Mouse (Mus musculus) liver, adult 2 months (tissue): ENCODE results near the gene Kazn. TPM values are rescaled to one million over a fixed set of nuclear protein-coding genes. Genes with fewer than 3 reads are reported as not detected.

ENCODE experiments used
- DNase-seq: peaks from one replicate; pipeline ENCODE4 v3.0.0-alpha.2; 2011; ENCODE audit warnings: low read depth, low spot score; ENCODE audit errors: extremely low read depth
- H3K27ac ChIP-seq: fragments of 200-500 bp; replicated peaks from 2 replicates; pipeline ENCODE4 v1.5.1; 2012; ENCODE audit warnings: low read depth, mild to moderate bottlenecking, control low read depth, inconsistent platforms, low read length; ENCODE audit not compliant: insufficient read depth
- H3K27me3 ChIP-seq: fragments of 200-500 bp; 2 replicates; pipeline ENCODE4 v1.6.1; 2012; ENCODE audit warnings: mild to moderate bottlenecking, moderate library complexity, low read length, inconsistent platforms; ENCODE audit not compliant: control insufficient read depth, insufficient read depth
- H3K36me3 ChIP-seq: fragments of 200-500 bp; 2 replicates; pipeline ENCODE4 v1.6.1; 2012; ENCODE audit warnings: low read length, inconsistent platforms; ENCODE audit not compliant: control insufficient read depth, insufficient read depth
- H3K4me1 ChIP-seq: fragments of 200-500 bp; 2 replicates; pipeline ENCODE4 v1.6.1; 2011; ENCODE audit warnings: low read length; ENCODE audit not compliant: control insufficient read depth, insufficient read depth
- H3K4me3 ChIP-seq: fragments of 200-500 bp; 2 replicates; pipeline ENCODE4 v1.5.1; 2011; ENCODE audit warnings: low read depth, mild to moderate bottlenecking, control low read depth, low read length, moderate library complexity; ENCODE audit not compliant: insufficient read depth
- H3K79me2 ChIP-seq: fragments of 200-500 bp; 2 replicates; pipeline ENCODE4 v1.6.1; 2012; ENCODE audit warnings: inconsistent platforms, mild to moderate bottlenecking, low read length, moderate library complexity; ENCODE audit not compliant: control insufficient read depth, insufficient read depth
- H3K9ac ChIP-seq: fragments of 200-500 bp; 2 replicates; pipeline ENCODE4 v1.6.1; 2012; ENCODE audit warnings: low read depth, mild to moderate bottlenecking, control low read depth, inconsistent platforms, low read length
- CTCF ChIP-seq: fragments of 200-500 bp; IDR thresholded peaks from 2 replicates; pipeline ENCODE4 v1.5.1; 2011; ENCODE audit warnings: low read depth, low read length, control low read depth
- POLR2A ChIP-seq: fragments of 200-500 bp; IDR thresholded peaks from 2 replicates; pipeline ENCODE4 v1.6.1; 2011; ENCODE audit warnings: low read length, control low read depth; ENCODE audit not compliant: insufficient read depth; ENCODE audit errors: extremely low read depth
- WGBS: fragments of 180-500 bp; shearing (Covaris S2); methylation state at CpG from one replicate; pipeline ENCODE4 v1.1.7; 2018; 5-methylcytosine and 5-hydroxymethylcytosine counted together
- polyA plus RNA-seq: library from polyadenylated mRNA; depleted of rRNA; stranded (reverse); fragments of >200 nt; gene quantifications from 2 replicates; pipeline ENCODE4 v1.2.3, GENCODE M21; 2012
- total RNA-seq: library from RNA; depleted of rRNA; stranded (reverse); fragments of >200 nt; gene quantifications from 2 replicates; pipeline ENCODE4 v1.2.3, GENCODE M21; 2014

Kazn gene
- total and polyA plus RNA-seq, 2 experiments, result 0.37 to 1.3 TPM

DNA sequence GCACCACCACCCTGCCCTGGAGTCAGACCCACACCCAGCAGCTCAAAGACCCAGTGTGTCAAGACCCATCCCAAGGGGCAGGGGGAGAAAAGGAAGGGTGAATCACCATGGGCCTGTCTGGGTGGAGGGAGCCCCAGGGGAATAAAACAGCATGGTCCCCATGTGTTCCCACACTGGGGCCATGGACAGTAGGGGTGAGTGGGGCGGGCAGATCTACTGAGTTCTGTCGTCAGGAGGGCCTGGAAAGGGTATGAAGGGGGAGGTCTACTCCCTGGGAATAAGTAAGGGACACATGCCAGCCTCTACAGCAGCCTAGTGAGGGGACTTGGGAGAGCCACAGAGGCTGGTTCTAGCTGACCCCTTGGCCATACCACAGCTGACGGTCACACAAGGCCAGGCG lies 57.6 kb downstream of the Kazn start:
- Histone ChIP-seq H3K27me3 (no peaks in the 10 kb centered on the region), H3K79me2 (no peaks in the 10 kb centered on the region), H3K4me3 (no peak overlapping the region), H3K9ac (no peak overlapping the region), H3K4me1 (0 out of 2 replicates have a peak, but pooled peaks cover 3% of the 10 kb centered on the region), H3K27ac (no peak overlapping the region), H3K36me3 (no peaks in the 10 kb centered on the region)
- 85% methylated on average over 4 of the region's 4 CpGs for WGBS
- DNase-seq, result no peak
- TF ChIP-seq POLR2A, result no peak
- no peak for TF ChIP-seq CTCF

DNA sequence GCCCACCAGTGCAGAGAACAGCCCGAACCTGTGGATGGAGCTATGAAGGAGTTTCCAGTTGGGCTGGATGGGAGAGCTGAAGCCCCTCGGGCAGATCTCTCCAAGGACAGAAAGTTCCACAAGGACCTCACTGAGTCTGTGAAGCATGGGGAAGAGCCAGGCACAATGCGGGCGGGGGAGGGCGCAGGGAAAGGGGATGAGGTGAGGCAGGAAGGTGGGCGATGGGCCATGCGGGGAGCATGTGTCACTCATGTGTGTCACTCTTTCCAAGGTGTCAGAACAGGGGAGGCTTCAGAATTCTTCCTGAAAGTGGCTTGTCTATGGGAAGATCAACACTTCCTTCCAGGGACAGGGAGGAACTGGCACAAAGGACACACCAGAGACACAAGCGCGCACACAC lies 58.3 kb downstream of the Kazn start:
- Histone ChIP-seq H3K27me3 (no peaks in the 10 kb centered on the region), H3K79me2 (no peaks in the 10 kb centered on the region), H3K4me3 (no peak overlapping the region), H3K27ac (no peak overlapping the region), H3K36me3 (no peaks in the 10 kb centered on the region), H3K9ac (no peak overlapping the region), H3K4me1 (0 out of 2 replicates have a peak, but pooled peaks cover 3% of the 10 kb centered on the region)
- 86% methylated on average over 9 of the region's 9 CpGs for whole genome bisulfite sequencing
- DNase-seq, result no peak
- TF ChIP-seq CTCF (no peak), POLR2A (no peak)

DNA sequence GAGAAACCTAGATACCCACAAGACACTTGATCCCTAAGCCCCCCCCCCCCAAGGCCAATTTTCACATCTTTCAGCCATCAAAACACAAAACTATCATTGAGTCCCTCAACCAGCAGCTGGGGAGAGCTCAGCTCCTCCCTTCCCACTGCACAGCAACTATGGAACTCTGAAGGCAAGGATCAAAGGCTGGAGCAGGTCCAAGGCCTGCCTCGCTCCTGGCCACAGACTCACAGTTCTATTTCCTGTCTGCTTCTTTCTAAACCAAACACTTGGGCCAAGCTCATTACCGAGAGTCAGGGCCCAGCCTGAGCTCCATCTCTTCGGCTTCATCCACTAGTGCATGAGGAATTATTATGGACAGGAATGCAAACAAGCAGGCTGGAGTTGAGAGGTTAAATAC lies 58.9 kb downstream of the Kazn start:
- Histone ChIP-seq H3K36me3 (no peaks in the 10 kb centered on the region), H3K27me3 (no peaks in the 10 kb centered on the region), H3K4me3 (no peak overlapping the region), H3K4me1 (0 out of 2 replicates have a peak, but pooled peaks cover 3% of the 10 kb centered on the region), H3K9ac (no peak overlapping the region), H3K27ac (peak overlapping the region; percentile 40; the same call in 1 of the 2 replicates), H3K79me2 (no peaks in the 10 kb centered on the region)
- WGBS, result 19% methylated on average over 3 of the region's 3 CpGs
- peak; percentile 34 for DNase-seq
- TF ChIP-seq POLR2A, result no peak
- TF ChIP-seq CTCF, result no peak

DNA sequence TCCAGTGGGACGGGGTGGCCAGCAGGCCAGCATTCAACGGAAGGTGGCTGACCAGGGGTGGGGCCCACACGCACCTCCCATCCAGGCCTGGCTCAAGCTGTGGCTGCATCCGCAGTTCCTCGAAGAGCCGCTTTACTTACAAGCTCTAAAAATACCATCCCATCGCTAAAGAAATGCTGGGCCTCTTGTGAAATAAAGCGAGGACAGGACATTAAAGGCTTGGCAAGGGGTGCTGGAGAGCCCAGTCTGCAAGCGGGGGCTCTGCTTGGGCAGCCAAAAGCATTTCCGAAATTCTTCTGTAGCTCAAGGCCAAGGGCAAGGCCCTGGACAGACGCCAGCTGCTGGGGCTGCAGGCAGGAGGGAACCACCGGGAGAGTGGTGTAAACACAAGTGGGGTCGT lies 59.7 kb downstream of the Kazn start:
- peak; percentile 18 for DNase-seq

DNA sequence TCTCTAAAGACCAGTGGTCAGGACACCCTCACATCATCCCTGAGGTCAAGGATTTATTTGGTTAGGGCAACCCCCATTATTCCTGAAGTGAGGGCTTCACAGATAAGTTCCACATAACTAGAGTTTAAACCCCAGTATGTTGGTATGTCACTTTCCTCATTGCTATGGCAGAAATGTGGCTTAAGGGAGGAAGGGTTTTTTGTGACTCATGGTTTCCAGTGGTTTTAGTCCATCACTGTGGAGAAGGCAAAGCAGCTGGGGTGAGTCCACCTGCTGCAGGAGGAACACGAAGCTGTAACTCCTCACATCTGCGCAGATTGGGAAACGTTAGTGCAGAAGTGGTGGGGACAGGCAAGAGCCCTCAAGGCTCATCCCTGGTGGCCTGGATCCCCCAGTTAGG lies 62.5 kb downstream of the Kazn start:
- no peak overlapping the region for H3K4me3 ChIP-seq
- H3K36me3 ChIP-seq, result no peaks in the 10 kb centered on the region
- no peak overlapping the region for H3K27ac ChIP-seq
- 92% methylated on average over 3 of the region's 3 CpGs for WGBS
- DNase-seq, result no peak
- H3K9ac ChIP-seq, result no peak overlapping the region
- no peaks in the 10 kb centered on the region for H3K27me3 ChIP-seq
- no peak for TF ChIP-seq CTCF
- TF ChIP-seq POLR2A, result no peak
- H3K79me2 ChIP-seq, result no peaks in the 10 kb centered on the region
- 0 out of 2 replicates have a peak, but pooled peaks cover 3% of the 10 kb centered on the region for H3K4me1 ChIP-seq

More for the DNA sequence above, 59.7 kb downstream of the Kazn start:
- Histone ChIP-seq H3K79me2 (no peaks in the 10 kb centered on the region), H3K4me3 (no peak overlapping the region), H3K36me3 (no peaks in the 10 kb centered on the region), H3K27me3 (no peaks in the 10 kb centered on the region), H3K27ac (peak overlapping the region; percentile 40), H3K9ac (no peak overlapping the region), H3K4me1 (0 out of 2 replicates have a peak, but pooled peaks cover 3% of the 10 kb centered on the region)
- TF ChIP-seq POLR2A (no peak), CTCF (no peak)
- WGBS, result 57% methylated on average over 13 of the region's 13 CpGs

- H3K79me2 ChIP-seq, result no peaks in the 10 kb centered on the region
- no peak overlapping the region for H3K9ac ChIP-seq
- no peaks in the 10 kb centered on the region for H3K36me3 ChIP-seq
- no peaks in the 10 kb centered on the region for H3K27me3 ChIP-seq
- WGBS, result 34% methylated on average over 6 of the region's 6 CpGs
- DNase-seq, result no peak
- TF ChIP-seq POLR2A, result no peak
- no peak for TF ChIP-seq CTCF
- H3K4me3 ChIP-seq, result no peak overlapping the region
- no peaks in the 10 kb centered on the region for H3K4me1 ChIP-seq
- no peak overlapping the region for H3K27ac ChIP-seq
These were observed 65.2 kb downstream of the Kazn start for GRCm38 (mm10) chr4:142173981-142174485.
